Mouse (Mus musculus): Measurements from ENCODE around the gene Hoxd11.

Hoxd11 gene

GRCm38 (mm10) chr2:74678891-74679595 is at the start of gene Hoxd11:
Gene Hoxd11 (plus strand): TSS chr2:74679557.
- ChIA-PET POLR2A (interaction anchor here in 2 of 4 experiments (0.7 to 2.0 kb wide), 5 partner anchors 11 to 14 kb away, joined by 3 to 7 read pairs (median 3); partner anchors contain the start of genes Hoxd10 (in 1 of the 2) and Hoxd13 (in 1 of the 2)), CTCF (interaction anchor here in 2 of 4 experiments (0.9 to 1.4 kb wide), 3 partner anchors 10 to 23 kb away, joined by 3 to 6 read pairs (median 4); no protein-coding TSS in a partner anchor)

- ChIA-PET POLR2A (no interaction called here), CTCF (interaction anchor here (0.5 to 1.5 kb wide), 8 partner anchors 13 to 738 kb away, joined by 3 to 4 read pairs (median 3); no protein-coding TSS in a partner anchor)
Observed at GRCm38 (mm10) chr2:74635412-74635811, 43.9 kb upstream of the Hoxd11 start.

DNA sequence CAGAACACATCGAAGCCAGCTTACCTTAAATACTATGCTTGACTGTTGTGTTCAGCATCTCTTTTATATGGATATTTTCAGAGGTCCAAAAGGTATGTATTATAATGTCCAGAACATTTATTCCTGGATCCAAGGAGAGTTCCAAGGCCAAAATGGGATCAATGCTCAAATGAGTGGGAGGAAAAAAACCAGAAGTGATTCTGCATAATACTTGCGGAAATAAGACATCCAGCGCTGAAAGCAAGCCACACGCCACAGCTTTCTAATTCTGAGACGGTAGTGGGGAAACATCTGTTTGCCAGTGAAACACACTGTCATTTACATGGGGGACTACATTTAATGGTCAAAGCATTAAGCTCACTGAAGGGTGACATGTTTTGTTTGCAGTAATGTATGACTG is 36.9 kb upstream of the Hoxd11 start:
- POLR2A ChIA-PET = no interaction called here
- CTCF ChIA-PET = interaction anchor here in 2 of 4 experiments (0.5 to 0.6 kb wide), 2 partner anchors 33 to 508 kb away, joined by 4 to 6 read pairs; no protein-coding TSS in a partner anchor

GRCm38 (mm10) chr2:74645631-74646030 is 33.7 kb upstream of the Hoxd11 start:
- ChIA-PET CTCF (no interaction called here), POLR2A (no interaction called here)

DNA sequence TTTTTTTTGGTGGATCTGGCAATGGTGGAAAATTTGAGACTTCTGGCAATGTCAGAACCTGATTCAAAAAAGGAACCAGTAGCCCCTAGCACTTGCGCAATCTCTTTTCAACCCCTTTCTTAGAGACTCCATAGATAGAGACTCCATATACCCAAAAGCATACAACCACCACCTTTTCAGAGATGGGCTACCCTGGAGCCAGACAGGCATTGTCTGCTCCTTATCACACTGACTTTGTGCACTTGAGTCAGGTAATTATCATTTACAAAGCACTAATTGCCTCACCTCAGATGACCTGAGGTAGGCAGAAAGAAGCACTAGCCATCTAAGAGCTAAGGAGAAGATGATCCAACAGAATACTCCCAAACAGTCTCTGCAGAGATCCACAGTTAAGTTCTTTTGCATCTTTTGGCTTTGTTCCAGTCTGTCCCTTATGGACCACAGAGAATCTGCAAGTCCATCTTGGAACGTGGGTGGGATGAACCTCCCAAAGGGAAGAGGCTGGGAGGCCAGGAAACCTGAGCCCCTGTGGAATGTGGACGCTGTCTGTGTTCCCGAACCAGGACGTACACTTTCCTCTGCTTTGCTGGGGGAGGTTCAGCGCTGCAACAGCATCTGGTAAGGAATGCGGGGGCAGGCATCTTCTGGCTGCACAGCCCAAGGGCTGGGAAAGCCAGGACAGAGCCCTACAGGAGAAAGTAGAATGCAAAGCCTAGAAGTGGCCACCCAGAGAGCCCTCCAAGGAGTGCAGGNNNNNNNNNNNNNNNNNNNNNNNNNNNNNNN is 32.1 kb upstream of the Hoxd11 start:
- POLR2A ChIA-PET = no interaction called here
- CTCF ChIA-PET = interaction anchor here in 2 of 4 experiments (0.5 to 0.6 kb wide), 3 partner anchors 14 to 242 kb away, joined by 3 to 11 read pairs (median 3); no protein-coding TSS in a partner anchor

DNA sequence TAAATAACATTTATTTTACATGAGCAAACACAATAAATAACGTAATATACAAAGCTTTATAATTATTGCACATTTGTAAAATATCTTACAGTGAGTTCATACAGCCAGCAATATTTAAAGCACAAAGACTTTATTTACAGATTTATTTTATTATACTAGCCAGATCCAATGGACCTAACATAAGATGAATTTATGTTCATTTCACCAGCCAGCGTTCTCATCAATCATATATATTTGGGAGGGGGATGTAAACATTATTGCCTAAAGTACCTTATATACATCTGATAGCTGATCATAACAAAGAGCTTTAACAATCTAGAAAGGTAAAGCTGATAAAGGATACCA is 26.4 kb upstream of the Hoxd11 start:
- POLR2A ChIA-PET = interaction anchor here in 1 of 4 experiments (0.6 kb wide), 1 partner anchor 15 kb away, joined by 6 read pairs; no protein-coding TSS in a partner anchor
- CTCF ChIA-PET = no interaction called here

GRCm38 (mm10) chr2:74653781-74654535 is 25.4 kb upstream of the Hoxd11 start:
- ChIA-PET CTCF (interaction anchor here in 1 of 4 experiments (0.9 kb wide), 1 partner anchor 817 kb away, joined by 7 read pairs; no protein-coding TSS in a partner anchor), POLR2A (interaction anchor here in 1 of 4 experiments (0.6 kb wide), 1 partner anchor 362 kb away, joined by 3 read pairs; no protein-coding TSS in a partner anchor)

DNA sequence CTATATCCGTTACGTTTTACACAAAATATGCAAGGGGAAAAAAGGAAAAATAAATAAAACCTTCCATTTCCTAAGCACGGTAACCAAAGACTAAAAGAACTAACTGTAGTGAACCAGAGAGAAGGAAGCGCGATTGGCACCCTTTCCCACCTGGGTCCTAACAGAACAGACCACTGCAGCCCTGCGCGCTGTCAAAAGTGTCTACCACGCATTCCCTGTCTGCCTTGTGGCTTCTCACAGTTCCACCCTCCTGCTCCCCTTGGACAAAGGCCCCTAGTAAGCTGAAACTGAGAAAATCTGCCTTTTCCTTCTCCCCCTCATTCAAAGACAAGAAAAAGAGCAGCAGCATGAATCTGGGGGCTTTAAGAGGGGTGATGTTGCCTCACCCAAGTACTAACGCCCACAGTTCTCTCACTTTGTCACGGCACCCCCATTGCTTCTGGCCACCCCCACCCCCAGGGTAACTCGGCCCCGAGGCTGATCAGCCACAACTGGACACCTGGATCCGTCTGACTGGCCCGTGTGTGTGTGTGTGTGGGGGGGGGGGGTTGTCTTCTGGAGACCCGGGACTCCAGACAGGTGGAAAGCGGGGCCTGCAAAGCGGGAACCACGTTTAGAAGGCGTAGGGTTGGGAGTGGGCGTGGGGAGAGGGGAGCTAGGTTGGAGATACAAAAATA is 24.5 kb upstream of the Hoxd11 start:
- CTCF ChIA-PET = interaction anchor here (0.7 to 1.7 kb wide), 19 partner anchors 12 to 1100 kb away, joined by 3 to 7 read pairs (median 5); partner anchors contain the start of genes Hoxd10 (in 1 of the 4) and Hoxd11 (in 1 of the 4)

GRCm38 (mm10) chr2:74655420-74655781 is 24.0 kb upstream of the Hoxd11 start:
- ChIA-PET CTCF (interaction anchor here (0.7 to 1.7 kb wide), 21 partner anchors 9 to 1101 kb away, joined by 3 to 10 read pairs (median 5); partner anchors contain the start of genes Hoxd10 (in 1 of the 4) and Hoxd11 (in 1 of the 4)), POLR2A (interaction anchor here in 1 of 4 experiments (0.7 kb wide), 1 partner anchor 12 kb away, joined by 3 read pairs; no protein-coding TSS in a partner anchor)

More for the DNA sequence above, 24.5 kb upstream of the Hoxd11 start:
- POLR2A ChIA-PET = interaction anchor here in 1 of 4 experiments (0.7 kb wide), 1 partner anchor 13 kb away, joined by 3 read pairs; no protein-coding TSS in a partner anchor

DNA sequence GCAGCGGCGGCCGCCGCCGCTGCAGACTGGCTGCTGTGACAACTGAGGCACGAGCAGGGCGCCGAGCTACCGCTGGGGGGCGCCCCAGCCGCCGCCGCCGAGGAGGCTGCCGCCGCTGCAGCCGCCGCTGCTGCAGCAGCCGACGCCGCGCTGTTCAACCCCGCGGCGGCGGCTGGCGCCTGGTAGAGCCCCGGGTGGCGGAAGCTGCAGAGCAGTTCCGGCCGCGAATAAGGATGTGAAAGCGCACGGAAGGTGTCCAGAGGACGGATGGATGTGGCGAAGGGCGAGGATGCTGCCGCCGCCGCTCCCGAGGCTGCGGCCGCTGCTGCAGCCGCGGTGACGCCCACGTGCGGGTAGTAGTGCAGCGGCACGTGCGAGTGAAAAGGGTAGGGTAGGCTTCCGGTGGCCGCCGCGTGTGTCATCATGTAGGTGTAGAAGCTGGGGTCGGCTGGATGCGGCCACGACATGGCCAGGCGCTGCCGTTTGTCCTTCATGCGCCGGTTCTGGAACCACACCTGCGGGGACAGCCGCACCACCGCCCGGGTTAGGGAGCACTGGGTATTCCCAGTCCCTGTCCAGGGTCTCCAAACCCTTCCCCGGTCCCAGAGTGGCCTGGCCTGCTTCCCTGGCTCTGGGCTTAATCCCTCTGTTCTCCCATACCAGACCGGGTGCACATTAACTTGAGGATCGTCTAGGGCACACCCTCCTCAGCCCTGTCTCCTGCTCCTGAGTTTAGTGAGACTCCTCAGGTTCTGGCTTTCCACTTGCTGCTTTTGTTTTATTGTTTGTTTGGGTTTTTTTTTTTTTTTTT is 23.3 kb upstream of the Hoxd11 start:
- ChIA-PET POLR2A (interaction anchor here in 2 of 4 experiments (0.6 to 2.0 kb wide), 4 partner anchors 11 to 859 kb away, joined by 3 to 4 read pairs (median 3); no protein-coding TSS in a partner anchor), CTCF (interaction anchor here (0.5 to 1.7 kb wide), 26 partner anchors 8 to 1158 kb away, joined by 3 to 10 read pairs (median 4); partner anchors contain the start of genes Hoxd10 (in 1 of the 4) and Hoxd11 (in 1 of the 4))

DNA sequence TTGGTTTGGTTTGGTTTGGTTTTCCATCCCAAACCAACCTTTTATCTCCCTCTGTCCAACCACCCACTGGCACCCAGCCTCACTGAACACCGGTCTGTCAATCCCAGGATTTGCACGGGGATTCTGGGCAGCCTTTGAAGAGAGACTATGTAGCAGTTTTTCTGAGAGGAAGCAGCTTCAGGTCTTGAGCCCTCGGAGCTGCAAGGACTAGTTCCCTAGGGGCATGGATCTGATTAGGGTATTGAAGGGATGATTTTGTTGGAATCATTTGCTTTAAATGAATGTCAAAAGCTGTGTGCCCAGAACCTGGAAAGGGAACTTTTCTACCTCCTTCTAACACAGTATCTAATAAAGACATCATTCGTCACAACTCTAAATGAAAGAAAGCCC is 22.7 kb upstream of the Hoxd11 start:
- POLR2A ChIA-PET = interaction anchor here in 2 of 4 experiments (0.6 to 2.0 kb wide), 3 partner anchors 11 to 859 kb away, joined by 3 to 4 read pairs (median 3); no protein-coding TSS in a partner anchor
- CTCF ChIA-PET = interaction anchor here (0.5 to 1.5 kb wide), 7 partner anchors 8 to 1159 kb away, joined by 3 to 10 read pairs (median 5); partner anchors contain the start of gene Hoxd11 (in 1 of the 4)

DNA sequence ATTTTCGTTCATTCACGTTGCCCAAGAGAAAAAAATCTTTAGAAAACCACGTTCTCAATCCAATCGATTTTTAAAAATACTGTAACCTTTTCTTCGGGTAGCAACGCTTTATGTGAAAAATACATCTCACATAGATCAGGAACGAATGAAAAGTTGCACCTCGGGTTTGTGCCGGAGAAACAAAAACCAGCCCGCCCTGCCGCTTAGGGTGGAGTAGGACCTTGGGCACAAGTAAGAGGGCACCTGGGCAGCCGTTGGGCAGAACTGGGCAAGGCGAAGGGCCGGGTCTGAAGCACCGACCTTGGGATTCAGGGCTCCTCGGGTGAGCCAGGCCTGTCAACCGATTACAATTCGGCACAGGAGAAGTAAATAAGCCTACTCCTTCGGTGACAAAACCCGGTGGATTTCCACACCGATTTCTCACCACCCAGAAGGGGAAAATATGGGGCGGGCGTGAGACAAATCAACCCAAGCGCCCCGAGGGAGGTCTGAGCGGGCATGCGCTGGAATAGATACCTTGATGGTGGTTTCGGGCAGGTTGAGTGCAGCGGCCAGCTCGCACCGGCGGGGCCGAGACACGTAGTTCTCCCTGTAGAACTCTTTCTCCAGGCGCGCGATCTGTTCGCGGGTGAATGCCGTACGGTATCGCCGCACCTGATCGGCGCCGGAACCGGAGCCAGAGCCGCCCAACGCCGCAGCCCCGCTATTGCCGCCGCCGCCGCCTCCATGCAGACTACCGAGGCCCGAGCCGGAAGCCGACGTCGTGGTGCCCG is 21.9 kb upstream of the Hoxd11 start:
- POLR2A ChIA-PET = interaction anchor here in 2 of 4 experiments (1.0 to 2.0 kb wide), 3 partner anchors 10 to 16 kb away, joined by 4 to 5 read pairs (median 4); partner anchors contain the start of gene Hoxd13 (in 1 of the 2)
- CTCF ChIA-PET = interaction anchor here in 2 of 4 experiments (0.7 to 1.5 kb wide), 6 partner anchors 9 to 79 kb away, joined by 3 to 7 read pairs (median 4); partner anchors contain the start of genes Hoxd3 (in 1 of the 2) and Hoxd4 (in 1 of the 2)

GRCm38 (mm10) chr2:74658024-74658666 is 21.2 kb upstream of the Hoxd11 start:
- CTCF ChIA-PET = interaction anchor here (0.6 to 1.5 kb wide), 10 partner anchors 8 to 1097 kb away, joined by 3 to 7 read pairs (median 3); partner anchors contain the start of genes Hoxd3 (in 1 of the 4) and Hoxd4 (in 1 of the 4)
- POLR2A ChIA-PET = interaction anchor here in 3 of 4 experiments (0.7 to 1.7 kb wide), 6 partner anchors 9 to 23 kb away, joined by 3 to 5 read pairs (median 4); partner anchors contain the start of gene Hoxd13 (in 1 of the 3)

GRCm38 (mm10) chr2:74658667-74659371 is 20.5 kb upstream of the Hoxd11 start:
- CTCF ChIA-PET = interaction anchor here (0.5 to 1.5 kb wide), 11 partner anchors 8 to 1098 kb away, joined by 3 to 7 read pairs (median 3); partner anchors contain the start of genes Hoxd3 (in 1 of the 4) and Hoxd4 (in 1 of the 4)
- POLR2A ChIA-PET = interaction anchor here in 3 of 4 experiments (0.7 to 1.7 kb wide), 6 partner anchors 9 to 23 kb away, joined by 3 to 5 read pairs (median 4); partner anchors contain the start of gene Hoxd13 (in 1 of the 3)

Data from embryonic stem cell, embryonic (primary cell).